Mouse (Mus musculus) thymus, adult 2 months (tissue): ENCODE measurements at regions not wholly inside any gene's neighbourhood (a gene's known extent, or its start where the extent isn't known, plus 50 kb on each side); places are given as distances from the start of the nearest gene placed in this dataset.

Source experiments
- DNase-seq: peaks from one replicate; pipeline ENCODE4 v3.0.0; 2021
- H3K27ac ChIP-seq: fragments of 200-500 bp; 2 replicates; pipeline ENCODE4 v1.5.1; 2012; ENCODE audit warnings: low read length, control low read depth; ENCODE audit not compliant: control insufficient read depth, insufficient read depth
- H3K27me3 ChIP-seq: fragments of 200-500 bp; 2 replicates; pipeline ENCODE4 v1.6.1; 2012; ENCODE audit warnings: mild to moderate bottlenecking, low read length, moderate library complexity, mixed read lengths; ENCODE audit not compliant: control insufficient read depth, insufficient read depth
- H3K36me3 ChIP-seq: fragments of 200-500 bp; 2 replicates; pipeline ENCODE4 v1.6.1; 2012; ENCODE audit warnings: mild to moderate bottlenecking, low read length, moderate library complexity; ENCODE audit not compliant: control insufficient read depth, insufficient read depth
- H3K4me1 ChIP-seq: fragments of 200-500 bp; replicated peaks from 2 replicates; pipeline ENCODE4 v1.6.1; 2012; ENCODE audit warnings: low read length; ENCODE audit not compliant: control insufficient read depth, insufficient read depth
- H3K4me3 ChIP-seq: fragments of 200-500 bp; 2 replicates; pipeline ENCODE4 v1.5.1; 2012; ENCODE audit warnings: mild to moderate bottlenecking, low read length, control low read depth, moderate library complexity; ENCODE audit not compliant: control insufficient read depth, insufficient read depth
- CTCF ChIP-seq: fragments of 200-500 bp; IDR thresholded peaks from 2 replicates; pipeline ENCODE4 v1.5.1; 2012; ENCODE audit warnings: mild to moderate bottlenecking, control low read depth, low read length, moderate library complexity, borderline replicate concordance; ENCODE audit not compliant: control insufficient read depth, poor library complexity, insufficient read depth; ENCODE audit errors: extremely low read depth
- POLR2A ChIP-seq: fragments of 200-500 bp; IDR thresholded peaks from 2 replicates; pipeline ENCODE4 v1.6.1; 2012; ENCODE audit warnings: mild to moderate bottlenecking, low read length, control low read depth, moderate library complexity; ENCODE audit not compliant: control insufficient read depth, poor library complexity, insufficient read depth; ENCODE audit errors: extremely low read depth
- WGBS: fragments of 180-500 bp; shearing (Covaris S2); methylation state at CpG from one replicate; pipeline ENCODE4 v1.1.7; 2018; 5-methylcytosine and 5-hydroxymethylcytosine counted together

DNA sequence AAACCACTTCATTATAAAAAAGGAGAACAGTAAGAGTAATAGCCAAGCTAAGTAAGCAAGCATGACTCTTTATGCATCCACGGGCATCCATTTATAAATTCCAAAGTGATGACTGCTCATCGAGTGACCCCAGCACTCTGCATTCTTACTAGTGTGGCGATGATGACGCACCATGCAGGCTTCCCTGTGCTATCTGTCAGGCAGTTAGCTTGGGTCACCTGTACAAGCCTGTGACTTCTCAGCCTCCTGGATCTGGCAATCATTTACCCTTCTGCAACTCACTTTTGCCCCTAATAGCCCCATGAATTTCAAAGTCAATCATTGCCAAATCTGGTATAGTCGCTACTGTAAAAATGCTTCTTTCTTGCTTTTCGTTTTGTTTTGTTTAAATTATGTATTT is 237.3 kb downstream of the Klf5 start:
- H3K36me3 ChIP-seq: no peaks in the 10 kb centered on the region
- 96% methylated on average over 6 of the region's 6 CpGs for WGBS
- H3K4me3 ChIP-seq: no peak overlapping the region
- no peaks in the 10 kb centered on the region for H3K27me3 ChIP-seq
- no peak overlapping the region for H3K27ac ChIP-seq
- no peaks in the 10 kb centered on the region for H3K4me1 ChIP-seq
- DNase-seq: no peak
- no peak for TF ChIP-seq POLR2A
- TF ChIP-seq CTCF: no peak

DNA sequence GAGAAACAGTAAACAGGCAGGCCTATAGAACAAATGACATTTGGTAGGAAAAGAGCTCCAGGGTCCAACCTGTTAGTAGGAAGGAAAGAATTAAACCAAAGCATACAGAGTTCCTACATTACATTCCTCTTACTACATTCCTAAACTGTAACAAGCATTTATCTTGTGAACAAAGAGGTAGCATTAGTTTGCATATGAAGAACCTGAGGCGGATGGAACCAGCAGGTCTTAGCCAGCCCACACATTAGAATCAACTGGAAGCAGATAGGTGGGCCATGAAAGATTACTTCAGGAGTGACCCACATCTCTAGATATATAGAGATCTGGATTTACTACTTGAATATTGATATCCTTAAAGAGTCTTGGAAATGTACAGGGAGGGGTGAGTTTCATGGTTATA is 238.8 kb downstream of the Klf5 start:
- WGBS: 98% methylated on average over 1 of the region's 1 CpGs
- Histone ChIP-seq H3K4me1 (no peaks in the 10 kb centered on the region), H3K36me3 (no peaks in the 10 kb centered on the region), H3K27ac (no peak overlapping the region), H3K27me3 (no peaks in the 10 kb centered on the region), H3K4me3 (no peak overlapping the region)
- DNase-seq: no peak
- no peak for TF ChIP-seq POLR2A
- TF ChIP-seq CTCF: no peak

DNA sequence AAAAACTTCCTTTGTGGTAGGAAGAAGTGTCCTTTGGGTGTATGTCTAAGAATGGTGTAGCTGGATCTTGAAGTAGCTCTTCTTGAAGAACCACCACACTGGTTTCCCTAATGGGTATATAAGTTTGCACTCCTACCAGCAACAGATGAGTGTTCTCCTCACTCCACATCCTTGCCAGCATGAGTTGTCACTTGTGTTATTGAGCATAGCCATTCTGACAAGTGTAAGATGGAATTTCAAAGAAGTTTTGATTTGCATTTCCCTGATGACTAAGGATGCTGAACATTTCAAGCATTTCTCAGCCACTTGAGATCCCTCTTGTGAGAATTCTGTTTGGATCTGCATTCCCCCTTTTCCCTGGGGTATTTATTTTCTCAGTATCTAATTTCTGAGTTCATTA is 243.2 kb downstream of the Klf5 start:
- TF ChIP-seq CTCF (no peak), POLR2A (no peak)
- Histone ChIP-seq H3K27ac (no peak overlapping the region), H3K27me3 (no peaks in the 10 kb centered on the region), H3K4me3 (no peak overlapping the region), H3K36me3 (no peaks in the 10 kb centered on the region), H3K4me1 (no peaks in the 10 kb centered on the region)
- no peak for DNase-seq

DNA sequence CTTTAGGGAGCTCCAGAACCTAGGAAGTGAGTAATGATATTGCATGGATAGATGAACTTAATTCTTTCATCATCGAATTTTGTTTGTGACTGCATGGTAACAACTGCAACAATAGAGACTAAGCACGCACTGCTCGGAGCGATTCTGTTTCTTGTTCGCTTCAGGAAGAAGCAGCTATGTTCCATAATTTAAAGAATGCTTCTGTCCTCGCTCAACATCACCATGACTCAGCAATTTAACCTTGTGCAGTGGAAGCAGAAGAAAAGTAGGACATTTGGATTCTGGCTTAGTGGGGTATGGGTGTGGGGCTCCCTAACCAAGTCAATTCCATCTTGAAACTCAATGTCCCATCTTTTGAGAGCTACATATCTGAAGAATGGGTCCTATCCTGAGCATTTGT is 249.4 kb downstream of the Klf5 start:
- Histone ChIP-seq H3K27ac (no peak overlapping the region), H3K27me3 (no peaks in the 10 kb centered on the region), H3K36me3 (no peaks in the 10 kb centered on the region), H3K4me3 (no peak overlapping the region), H3K4me1 (no peaks in the 10 kb centered on the region)
- DNase-seq: no peak
- 90% methylated on average over 6 of the region's 6 CpGs for WGBS
- TF ChIP-seq CTCF: no peak
- no peak for TF ChIP-seq POLR2A

DNA sequence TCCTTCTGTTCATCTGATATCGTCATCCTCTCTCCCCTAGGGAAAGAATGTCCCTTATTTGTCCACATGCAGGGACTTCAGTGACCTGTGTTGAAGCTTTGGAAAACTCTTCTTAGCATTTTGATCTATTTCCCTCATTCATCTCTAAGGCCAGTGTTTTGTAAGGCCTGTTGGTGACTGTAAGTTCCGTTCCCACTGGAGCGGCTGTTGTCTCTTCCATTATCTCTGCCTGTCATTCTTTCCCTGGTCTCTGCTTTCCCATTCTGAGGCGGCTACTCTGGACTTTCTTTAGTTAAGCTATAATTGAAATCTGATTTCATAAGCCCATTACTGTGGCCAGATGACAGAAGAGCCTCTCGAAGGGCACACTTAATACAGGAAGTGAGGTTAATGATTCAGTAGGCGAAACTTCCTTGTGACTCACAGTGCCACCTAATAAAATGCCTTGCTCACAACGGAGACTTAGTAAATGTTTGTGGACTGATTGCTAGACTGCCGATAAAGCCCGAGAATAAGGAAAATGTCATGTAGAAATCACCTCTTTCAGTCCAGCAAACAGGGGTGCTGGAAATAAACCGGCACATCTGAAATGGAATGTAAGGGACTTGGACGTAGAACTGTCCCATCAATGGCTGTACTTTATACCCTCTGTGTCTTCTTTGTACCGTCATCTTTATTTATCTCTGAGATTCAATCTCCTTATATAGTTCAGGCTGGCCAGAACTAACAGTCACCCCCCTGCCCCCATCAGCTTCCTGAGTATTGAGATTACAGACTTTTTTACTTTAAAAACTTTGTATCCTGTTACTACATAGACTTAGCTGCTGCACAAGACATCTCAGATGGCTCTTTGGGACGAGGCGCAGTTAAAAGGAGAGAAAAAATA is 250.1 kb downstream of the Klf5 start:
- Histone ChIP-seq H3K27ac (no peak overlapping the region), H3K4me3 (no peak overlapping the region), H3K27me3 (no peaks in the 10 kb centered on the region), H3K36me3 (no peaks in the 10 kb centered on the region), H3K4me1 (no peaks in the 10 kb centered on the region)
- DNase-seq: no peak
- TF ChIP-seq CTCF: no peak
- no peak for TF ChIP-seq POLR2A
- WGBS: 78% methylated on average over 14 of the region's 14 CpGs

DNA sequence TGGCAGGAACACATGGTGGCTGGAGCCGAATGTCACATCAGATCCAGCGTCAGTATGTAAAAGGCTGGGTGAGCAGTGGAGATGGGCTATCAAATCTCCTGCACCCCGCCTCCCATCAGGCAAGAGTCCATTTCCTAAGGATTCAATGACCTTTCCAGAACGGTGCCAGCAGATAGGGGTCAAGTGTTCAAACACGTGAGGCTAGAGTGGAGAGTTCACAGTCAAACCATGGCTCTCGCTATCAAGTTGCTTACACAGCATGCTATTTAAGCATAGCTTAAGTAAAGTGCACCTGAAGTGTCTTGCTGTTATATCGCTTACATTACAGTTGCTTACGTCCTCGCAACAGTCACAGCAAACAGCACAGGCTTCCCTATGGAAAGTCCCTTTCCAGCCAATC is 265.5 kb downstream of the Klf5 start:
- no peak for DNase-seq
- no peak overlapping the region for H3K27ac ChIP-seq
- TF ChIP-seq POLR2A (no peak), CTCF (no peak)
- H3K27me3 ChIP-seq: no peaks in the 10 kb centered on the region
- no peaks in the 10 kb centered on the region for H3K4me1 ChIP-seq
- WGBS: 91% methylated on average over 9 of the region's 9 CpGs
- no peaks in the 10 kb centered on the region for H3K36me3 ChIP-seq
- H3K4me3 ChIP-seq: no peak overlapping the region
